Mouse (Mus musculus) brain, adult 2 months (tissue): Measurements from ENCODE around the gene Eef1g.

Experiments used
- DNase-seq: peaks from one replicate; pipeline ENCODE4 v3.0.0; 2011; ENCODE audit warnings: low read depth, low spot score

The Eef1g gene

GRCm38 (mm10) chr19:9025562-9026257 lies 58.9 kb downstream of the Eef1g start:
- DNase-seq = no peak

GRCm38 (mm10) chr19:9026634-9027033 lies 59.8 kb downstream of the Eef1g start:
- DNase-seq = peak; percentile 56

GRCm38 (mm10) chr19:9027795-9028194 lies 61.0 kb downstream of the Eef1g start:
- peak; percentile 45 for DNase-seq
